Mouse (Mus musculus): ENCODE data around the gene Stat5a.

The Stat5a gene

DNA sequence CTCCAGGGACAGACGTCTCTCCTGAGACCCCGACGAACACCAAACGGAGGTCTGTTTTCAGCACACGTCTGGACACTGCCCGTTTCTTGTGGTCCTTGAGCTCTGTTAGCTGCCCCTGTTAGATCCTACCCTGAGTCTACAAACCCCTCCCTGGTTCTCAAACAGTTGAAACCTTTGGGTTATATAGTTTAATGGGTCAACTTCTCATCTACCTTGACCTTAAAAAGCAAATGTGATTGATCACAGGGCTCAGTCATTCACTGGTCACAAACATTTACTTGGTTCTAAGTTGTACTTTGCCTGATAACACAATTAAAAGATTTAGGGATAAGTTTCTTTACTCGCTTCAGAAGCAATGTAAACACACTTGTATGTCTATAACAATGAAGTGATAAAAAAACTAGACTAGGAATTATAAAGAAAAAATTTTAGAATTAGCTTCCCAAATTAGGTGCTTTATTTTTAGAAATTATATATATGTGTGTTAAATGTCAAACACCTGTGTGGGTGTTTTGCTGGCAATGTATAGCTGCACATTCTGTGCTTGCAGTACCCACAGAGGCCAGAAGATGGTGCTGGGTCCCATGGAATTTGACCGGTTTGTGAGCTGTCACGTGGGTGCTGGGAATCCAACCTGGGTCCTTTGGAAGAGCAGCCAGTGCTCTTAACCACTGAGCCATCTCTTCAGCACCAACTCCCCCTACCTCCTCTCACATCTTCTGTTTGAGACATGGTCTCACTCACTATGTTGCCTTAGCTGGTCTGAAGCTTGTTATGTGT is 22.0 kb upstream of the Stat5a start:
- DNase-seq (ENCODE audit: low read depth, low spot score) = peak; percentile 63

DNA sequence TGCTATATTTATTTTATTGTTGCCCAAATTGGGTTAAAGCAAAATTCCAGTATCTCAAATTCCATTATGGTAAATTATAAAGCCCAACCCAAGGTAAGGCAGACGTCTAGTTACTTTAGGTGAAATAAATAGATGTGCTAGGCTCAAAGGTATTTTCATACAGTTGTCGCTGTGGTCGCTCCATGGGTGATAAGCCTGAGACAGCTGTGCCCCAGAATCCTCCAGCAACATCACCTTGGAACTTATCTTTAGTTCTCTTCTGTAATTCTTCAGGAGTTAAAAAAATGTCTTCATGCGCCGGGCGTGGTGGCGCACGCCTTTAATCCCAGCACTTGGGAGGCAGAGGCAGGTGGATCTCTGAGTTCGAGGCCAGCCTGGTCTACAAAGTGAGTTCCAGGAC is 20.3 kb upstream of the Stat5a start:
- no peak for DNase-seq (ENCODE audit: low read depth, low spot score)

DNA sequence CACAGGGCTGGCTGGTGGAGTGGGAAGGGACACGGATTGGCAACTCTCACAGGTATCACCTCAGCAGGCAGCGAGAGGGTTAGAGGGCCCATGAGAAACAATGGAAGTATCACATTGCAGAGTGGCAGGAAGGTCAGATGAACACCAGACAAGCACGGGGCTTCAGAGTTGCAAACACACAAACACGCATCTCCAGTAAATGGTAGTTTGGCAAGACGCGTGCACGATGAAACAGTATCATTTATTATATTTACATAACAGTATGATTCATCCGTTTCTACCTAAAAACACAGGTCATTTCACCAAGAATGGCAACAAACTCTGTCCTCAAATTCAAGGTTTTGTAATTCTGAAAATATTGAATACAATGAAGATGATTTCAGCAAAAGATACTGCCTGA is 19.6 kb upstream of the Stat5a start:
- DNase-seq (ENCODE audit: low read depth, low spot score) = no peak

DNA sequence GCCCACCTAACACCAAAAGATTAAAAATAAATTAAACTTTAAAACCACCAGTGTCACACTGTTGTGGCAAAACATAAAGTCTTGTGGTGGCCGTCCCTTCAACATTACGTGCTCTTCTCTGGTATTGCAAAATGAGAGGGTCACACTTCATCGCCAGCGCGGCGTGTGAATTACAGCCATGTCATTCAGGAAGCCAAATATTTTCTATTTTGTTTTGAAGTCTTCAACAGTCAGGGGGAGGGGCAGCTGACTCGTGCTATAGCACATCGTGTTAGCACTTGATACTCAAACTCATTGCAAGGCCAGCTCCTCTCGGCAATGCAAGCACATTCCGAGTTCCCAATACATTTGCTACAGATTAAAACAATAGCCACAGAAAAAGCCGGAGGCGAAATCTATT is 18.3 kb upstream of the Stat5a start:
- no peak for DNase-seq (ENCODE audit: low read depth, low spot score)

DNA sequence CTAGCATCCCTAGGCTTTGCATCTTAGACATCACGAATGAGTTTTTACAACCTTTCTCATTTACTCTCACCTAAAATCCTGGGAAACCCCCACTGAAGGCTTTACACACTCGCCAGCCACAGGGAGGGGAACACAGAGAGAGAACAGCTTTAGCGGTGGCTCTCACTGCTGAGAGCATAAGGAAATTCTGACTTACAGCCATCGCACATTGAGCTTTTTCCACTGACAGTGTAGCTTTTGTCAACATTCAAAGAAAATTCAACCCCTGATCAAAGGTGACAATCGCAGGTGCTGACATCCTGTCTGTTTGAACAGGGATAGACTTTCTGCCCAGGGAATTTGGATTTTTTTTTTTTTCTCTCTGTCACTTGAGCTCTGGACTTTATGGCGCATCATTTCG is 17.1 kb upstream of the Stat5a start:
- DNase-seq (ENCODE audit: low read depth, low spot score) = no peak

DNA sequence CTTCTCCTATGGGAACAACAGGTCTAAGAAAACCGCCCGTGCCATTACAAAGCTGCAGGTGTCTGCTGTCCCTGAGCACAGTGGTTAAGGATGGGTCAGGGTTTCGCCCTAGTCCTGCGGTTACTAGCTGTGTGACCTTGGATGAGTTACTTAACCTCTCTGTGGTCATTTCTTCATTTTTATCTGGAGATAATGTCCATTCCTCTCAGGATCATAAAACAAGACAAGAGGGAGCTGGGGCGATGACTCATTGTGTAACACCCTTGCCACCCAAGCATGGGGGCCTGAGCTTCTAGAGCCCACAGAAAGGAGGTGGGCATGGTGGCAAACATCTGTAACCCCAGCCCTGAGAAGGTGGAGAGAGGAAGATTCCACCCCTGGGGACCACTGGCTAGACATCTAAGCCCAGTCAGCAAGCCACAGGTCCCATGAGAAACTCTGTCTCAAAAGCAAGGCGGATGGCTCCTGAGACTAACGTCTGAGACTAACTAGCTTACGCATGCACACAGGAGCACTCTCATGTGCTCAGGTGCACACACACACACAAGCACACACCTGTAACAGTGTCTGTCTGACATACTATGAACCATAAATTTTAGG is 16.0 kb upstream of the Stat5a start:
- no peak for DNase-seq (ENCODE audit: low read depth, low spot score)

DNA sequence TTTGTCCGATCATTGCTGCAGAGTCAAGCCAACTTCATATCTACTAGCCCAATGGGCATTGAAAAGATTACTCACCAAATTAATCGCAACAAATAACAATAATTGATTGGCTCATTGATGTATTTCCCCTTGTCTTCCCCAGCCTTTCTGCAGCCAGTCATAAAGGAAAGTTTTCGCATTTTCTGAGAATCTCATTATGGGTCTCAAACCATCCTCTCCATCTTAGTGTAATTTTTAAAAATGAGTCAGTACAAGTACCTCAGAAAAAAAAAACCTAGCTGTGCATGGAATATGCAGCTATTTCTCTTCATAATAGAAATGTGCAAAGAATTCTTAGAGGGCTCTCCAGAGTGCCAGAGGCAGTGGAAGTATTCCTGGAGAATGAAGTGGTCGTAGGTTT is 15.0 kb upstream of the Stat5a start:
- no peak for DNase-seq (ENCODE audit: low read depth, low spot score)

DNA sequence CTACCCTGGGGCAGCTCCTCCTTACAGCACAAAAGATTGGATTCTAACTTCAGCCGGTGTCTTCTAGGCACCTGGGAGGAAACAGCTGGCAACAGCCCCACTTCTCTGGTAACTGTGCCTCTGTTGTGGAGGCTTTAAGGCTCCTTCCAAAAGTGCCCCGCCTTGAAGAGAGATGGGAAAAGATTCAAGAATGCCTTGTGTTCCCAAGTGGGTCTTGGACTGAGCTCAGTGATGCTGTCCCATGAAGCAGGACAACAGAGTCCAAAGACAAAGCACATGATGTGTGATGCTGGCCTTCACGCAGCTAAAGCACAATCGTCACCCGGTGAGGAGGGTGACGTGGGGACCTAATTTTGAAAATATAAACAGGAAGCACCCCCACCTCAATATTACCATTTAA is 13.4 kb upstream of the Stat5a start:
- no peak for DNase-seq (ENCODE audit: low read depth, low spot score)

DNA sequence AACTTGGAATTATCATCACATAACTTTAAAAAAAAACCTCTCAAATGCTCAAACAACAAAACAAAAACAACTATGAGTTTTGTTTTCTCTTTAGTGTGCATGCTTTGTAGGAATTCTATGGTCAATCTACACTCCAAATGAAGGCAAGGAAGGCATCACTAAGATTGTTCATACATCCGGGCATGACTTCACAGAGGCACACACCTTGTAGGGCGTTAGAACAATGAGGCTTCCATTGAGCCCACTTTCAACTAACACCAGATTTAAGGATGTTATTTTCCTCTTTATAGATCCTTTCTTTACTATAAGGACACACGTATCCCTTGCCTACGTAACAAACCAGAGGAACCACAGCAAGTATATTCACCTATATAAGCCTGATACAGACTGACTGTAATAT is 11.6 kb upstream of the Stat5a start:
- no peak for DNase-seq (ENCODE audit: low read depth, low spot score)

DNA sequence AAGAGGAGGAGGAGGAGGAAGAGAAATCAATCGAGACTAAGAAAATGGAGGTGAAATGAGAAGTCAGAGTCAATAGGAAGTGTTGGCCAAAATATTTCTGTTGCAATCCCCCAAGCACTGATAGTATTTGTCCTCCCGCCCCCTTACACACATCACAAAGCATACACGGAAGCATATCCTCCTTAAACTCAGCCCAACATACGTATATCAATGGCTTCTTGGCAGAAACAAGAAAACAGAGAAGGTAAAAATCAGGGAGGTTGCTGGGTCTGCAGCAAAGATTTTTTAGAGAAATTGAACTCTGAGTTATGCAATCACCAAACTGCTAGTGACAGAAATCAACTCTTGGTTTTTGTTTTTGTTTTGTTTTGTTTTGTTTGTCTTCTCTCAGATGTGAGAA is 11.1 kb upstream of the Stat5a start:
- no peak for DNase-seq (ENCODE audit: low read depth, low spot score)

DNA sequence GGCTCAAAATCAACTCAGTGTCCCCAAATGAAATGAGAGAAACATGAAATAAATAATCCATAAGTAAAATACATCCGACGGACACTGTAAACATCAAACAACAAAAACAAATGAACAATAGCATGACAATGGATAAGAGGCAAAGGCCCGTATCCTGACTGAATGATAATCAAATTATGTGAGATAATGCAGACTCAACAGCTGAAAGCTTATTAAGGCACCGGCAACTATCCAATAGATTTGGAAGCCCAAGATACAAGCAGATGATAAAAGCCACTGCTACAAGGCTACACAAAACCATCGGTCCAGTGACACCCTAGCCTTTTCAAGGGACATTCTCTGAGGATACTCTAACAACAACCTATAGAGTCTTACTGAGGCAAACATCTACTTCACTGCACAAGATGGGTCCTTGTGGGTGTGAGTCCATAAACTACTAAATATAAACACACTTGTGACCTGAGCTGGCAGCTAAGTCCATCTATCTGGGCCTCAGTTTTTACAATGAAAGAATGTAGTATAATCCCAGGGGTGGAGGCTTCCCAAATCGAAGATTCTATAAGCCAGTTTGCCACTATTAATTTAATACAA is 10.3 kb upstream of the Stat5a start:
- no peak for DNase-seq (ENCODE audit: low read depth, low spot score)

DNA sequence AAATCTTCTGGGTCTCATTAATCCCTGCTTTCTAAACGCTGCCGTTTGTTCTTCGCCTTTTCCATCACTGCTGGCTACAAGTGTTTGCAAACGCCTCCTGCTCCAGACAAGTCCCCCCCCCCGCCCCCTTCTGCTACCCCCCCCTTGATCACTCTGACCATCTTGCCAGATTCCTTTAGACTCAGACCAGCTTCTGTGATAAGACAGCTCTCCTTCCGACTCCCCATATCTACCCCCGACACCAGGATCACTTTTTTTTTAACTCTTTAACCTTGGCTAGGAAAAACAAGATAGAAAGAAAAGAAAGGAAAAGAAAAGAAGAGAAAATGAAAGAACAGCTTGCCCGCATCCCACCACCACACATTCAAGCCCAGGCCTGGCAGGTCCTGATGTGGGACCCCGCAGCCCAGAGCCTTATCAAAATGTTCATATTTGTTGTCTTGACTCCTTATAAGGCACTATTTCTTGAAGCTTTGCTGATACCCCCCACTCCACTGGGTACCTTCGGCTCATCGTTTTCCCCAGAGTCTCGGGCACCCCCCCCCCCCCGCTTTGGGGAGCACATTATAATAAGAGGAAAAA is 9.6 kb upstream of the Stat5a start:
- no peak for DNase-seq (ENCODE audit: low read depth, low spot score)

DNA sequence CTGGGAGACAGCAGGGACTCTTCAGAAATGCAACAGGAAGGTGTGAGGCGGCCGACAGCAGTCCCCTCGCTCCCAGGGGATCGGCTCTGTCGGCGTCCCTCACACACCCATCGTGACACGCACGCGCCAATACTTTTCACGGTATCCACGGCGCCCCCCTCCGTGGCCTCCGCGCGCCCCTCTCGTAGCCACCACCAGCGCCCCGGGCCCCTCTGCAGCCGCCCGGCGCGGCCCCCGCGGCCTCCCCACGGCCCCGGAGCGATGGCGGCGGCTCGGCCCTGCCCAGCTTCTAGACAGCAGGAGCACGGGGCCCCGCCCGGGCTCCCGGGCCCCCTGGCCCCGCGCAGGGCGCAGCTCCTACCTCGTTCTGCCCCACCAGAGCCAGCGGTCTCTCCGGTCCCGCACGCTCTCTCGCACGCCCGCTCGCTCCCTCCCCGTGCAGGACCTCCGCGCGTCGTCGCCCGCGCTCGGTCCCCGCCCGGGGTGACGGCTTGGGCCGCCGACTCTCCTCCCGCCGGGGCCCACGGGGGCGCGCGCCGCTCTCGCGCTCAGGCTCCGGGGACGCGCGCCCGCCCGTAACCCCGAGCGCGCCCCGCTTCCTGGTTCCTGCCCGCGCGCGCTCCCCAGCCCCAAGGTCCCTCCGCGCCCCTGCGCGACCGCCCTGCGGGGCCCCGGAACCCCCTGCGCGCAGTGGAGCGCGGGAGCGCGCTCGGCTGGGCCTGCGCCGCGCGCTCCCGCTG is 8.9 kb upstream of the Stat5a start, which contains the start of gene Stat5b:
TSS of gene Stat5b (minus strand) at position 687 of the 740 bp plus-strand sequence.
- no peak for DNase-seq (ENCODE audit: low read depth, low spot score)

DNA sequence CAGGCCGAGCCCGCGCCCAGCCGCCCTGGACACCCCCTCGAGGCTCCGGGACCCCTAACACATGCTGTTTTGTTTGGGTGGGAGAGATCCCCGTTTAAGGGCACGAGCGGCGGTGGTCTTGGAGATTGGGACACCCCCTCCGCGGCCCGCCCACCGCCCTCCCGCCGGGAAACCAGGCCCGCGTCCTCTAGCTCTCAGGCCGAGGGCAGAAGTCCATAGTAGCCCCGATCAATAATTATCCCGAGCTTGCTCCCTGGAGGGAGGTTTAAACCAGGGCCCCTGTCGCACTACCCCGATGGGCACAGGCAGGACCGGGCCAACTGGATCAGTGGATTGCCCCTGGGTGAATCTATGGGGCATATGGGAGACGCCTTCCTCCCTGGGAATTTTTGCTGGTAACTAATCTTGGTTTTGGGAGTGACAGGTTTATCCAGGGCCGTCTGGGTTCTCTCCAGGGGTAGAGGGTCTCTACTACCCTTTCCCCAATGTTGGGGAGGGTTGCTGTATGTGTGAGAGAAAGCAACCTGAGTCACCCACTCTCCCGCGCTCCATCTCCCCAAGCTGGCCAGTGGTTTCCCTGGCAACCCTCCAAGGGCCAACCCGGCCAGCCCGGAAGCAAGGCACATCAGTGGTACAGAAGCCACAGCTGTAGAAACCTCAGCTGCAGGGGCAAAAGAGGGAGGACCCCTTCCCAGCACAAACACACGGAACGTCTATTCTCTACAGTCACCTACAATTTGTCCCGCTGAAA is 8.2 kb upstream of the Stat5a start:
- no peak for DNase-seq (ENCODE audit: low read depth, low spot score)

DNA sequence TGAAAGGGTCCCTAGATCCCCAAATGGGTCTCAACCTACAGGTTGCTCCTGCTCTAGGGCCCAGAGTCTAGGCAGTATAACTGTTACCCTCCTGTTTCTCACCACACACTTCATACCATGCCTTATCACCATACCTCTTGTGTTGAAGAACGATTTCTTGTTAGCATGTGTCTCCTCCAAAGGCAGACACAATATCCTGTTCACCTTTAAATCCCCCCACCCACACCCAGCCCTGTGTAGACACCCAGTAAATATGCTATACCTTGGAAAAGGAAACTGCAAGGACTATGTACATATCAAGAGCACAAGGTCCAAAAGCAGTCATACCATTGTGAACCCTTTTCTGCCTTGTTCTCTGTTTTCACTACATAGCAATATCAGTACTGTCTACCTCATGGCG is 7.1 kb upstream of the Stat5a start:
- no peak for DNase-seq (ENCODE audit: low read depth, low spot score)

DNA sequence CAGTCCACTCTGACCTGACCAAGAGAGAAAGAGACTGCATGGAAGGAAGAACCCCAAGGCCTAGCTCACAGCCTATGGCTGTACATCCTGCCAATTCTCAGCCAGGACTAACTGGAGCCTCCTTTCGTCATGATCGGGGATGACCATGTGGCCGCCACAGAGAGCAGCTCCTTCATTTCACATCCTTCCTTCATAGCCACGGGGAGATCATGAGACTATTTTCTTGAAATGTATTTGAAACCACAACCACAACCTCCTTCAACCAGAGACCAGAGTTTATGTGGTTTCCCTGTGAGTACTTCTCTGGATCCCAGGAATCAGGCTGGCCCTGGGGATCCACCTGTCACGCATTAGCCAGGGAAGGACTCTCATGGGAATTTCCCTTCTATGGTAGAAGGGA is 6.1 kb upstream of the Stat5a start:
- no peak for DNase-seq (ENCODE audit: low read depth, low spot score)

DNA sequence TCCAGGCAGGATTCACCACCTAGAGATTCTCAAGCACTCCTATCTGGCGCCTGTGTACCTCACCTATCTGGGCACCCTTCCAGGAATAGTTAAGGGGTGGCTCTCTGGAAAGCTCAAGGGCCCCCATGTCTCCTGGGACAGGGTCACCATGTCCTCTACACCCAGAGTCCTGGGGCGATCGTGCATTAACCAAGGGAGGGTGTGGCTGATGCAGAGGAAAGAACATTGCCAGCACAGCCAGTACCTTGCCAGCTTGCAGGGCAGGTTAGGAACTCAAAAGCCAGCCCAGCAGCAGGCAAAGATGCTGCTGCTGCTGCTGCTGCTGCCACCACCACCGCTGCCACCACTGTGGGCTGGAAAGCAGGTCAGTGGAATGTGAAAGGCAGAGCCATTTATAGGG is 4.9 kb upstream of the Stat5a start:
- DNase-seq (ENCODE audit: low read depth, low spot score) = no peak

DNA sequence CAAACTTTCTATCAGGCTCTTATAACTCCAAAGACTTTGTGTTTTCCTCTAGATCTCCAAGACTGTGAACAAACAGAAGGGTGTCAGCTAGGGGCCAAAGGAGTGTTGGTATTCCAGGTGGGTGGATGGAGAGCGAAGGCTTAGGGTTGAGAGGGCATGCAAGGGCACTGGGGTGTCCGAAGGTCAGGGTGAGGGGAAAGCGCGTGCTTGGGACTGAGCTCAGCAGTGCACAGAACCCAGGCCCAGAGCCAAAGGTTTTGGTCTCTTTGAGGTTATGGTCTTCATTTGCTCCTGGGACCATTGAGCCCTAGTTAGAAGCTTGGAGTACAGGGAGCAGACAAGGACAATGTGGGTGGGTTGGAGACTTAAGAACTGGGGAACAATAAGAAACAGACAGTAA is 4.0 kb upstream of the Stat5a start:
- DNase-seq (ENCODE audit: low read depth, low spot score) = no peak

DNA sequence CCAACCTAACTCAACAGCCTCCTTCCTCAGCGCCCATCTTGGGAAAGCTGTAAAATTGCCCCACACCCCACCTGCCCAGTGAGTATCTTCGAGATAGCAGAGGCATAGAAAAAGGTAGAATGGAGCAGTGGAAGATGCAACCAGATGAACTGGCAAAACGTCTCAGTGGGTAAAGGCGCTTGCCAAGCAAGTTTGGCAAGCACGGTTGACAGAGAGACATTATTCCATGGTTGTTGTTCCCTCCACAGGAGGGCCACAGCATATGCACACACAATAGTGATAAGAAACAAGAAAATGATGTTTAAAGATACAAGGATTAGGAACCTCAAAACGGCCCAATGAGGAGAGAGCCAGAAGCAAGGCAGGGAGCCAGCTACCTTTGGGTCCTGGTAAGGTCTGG is 1.2 kb upstream of the Stat5a start:
- no peak for DNase-seq (ENCODE audit: low read depth, low spot score)

DNA sequence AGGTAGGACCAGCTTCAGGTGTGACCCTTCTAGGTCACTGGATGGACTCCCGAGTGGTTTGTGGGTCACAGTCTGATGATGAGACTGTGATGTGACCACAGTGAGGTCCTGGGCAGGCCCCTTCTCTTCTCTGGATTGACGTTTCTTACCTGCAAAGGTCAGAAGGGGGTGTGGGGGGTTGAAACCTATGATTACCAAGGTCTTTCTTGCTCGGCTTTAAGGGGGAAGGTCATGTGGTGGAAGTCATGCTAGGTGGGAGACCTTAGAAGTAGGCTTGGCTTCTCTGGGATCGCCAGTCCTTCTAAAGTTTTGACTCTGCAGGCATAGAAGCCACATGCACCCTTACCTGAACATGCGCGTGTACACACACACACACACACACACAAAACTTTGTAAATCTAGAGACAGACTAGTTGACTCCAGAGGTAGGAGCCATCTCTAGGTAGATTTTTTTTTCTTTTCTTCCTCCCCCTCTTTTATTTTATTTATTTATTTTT is 476 bp downstream of the Stat5a start:
- DNase-seq (ENCODE audit: low read depth, low spot score) = no peak
